Mouse (Mus musculus) ovary, postnatal 36 days (tissue): ENCODE measurements around the gene Adssl1.

ENCODE experiments used
- DNase-seq: peaks from one replicate; pipeline ENCODE4 v3.0.0; 2022; ENCODE audit warnings: low spot score, mixed read lengths

Gene Adssl1

GRCm38 (mm10) chr12:112592985-112593734, 26.7 kb upstream of the Adssl1 start:
- no peak for DNase-seq

- no peak for DNase-seq
These were observed 25.6 kb upstream of the Adssl1 start for GRCm38 (mm10) chr12:112593951-112594915.

- no peak for DNase-seq
These were observed 24.9 kb upstream of the Adssl1 start for GRCm38 (mm10) chr12:112594989-112595388.

GRCm38 (mm10) chr12:112595626-112596025, 24.2 kb upstream of the Adssl1 start:
- no peak for DNase-seq

- DNase-seq: no peak
These were observed 23.4 kb upstream of the Adssl1 start for GRCm38 (mm10) chr12:112596454-112596853.

- DNase-seq: no peak
These were observed 22.8 kb upstream of the Adssl1 start for GRCm38 (mm10) chr12:112596891-112597500.

GRCm38 (mm10) chr12:112597618-112598017, 22.2 kb upstream of the Adssl1 start:
- no peak for DNase-seq

GRCm38 (mm10) chr12:112599198-112599597, 20.6 kb upstream of the Adssl1 start:
- no peak for DNase-seq

GRCm38 (mm10) chr12:112599942-112600611, 19.8 kb upstream of the Adssl1 start:
- DNase-seq: no peak

GRCm38 (mm10) chr12:112604022-112604421, 15.8 kb upstream of the Adssl1 start:
- no peak for DNase-seq

GRCm38 (mm10) chr12:112604709-112605649, 14.9 kb upstream of the Adssl1 start:
- DNase-seq: peak; percentile 55

- peak; percentile 81 for DNase-seq
These were observed 14.1 kb upstream of the Adssl1 start for GRCm38 (mm10) chr12:112605766-112606165.

GRCm38 (mm10) chr12:112606998-112607397, 12.8 kb upstream of the Adssl1 start:
- DNase-seq: no peak

- DNase-seq: no peak
These were observed 10.8 kb upstream of the Adssl1 start for GRCm38 (mm10) chr12:112609031-112609430.

GRCm38 (mm10) chr12:112616668-112617067, 3.2 kb upstream of the Adssl1 start:
- no peak for DNase-seq

GRCm38 (mm10) chr12:112617184-112617583, 2.7 kb upstream of the Adssl1 start:
- no peak for DNase-seq

- peak; percentile 54 for DNase-seq
These were observed 1.9 kb upstream of the Adssl1 start for GRCm38 (mm10) chr12:112617898-112618380.

GRCm38 (mm10) chr12:112618981-112619685, 712 bp upstream of the Adssl1 start:
- no peak for DNase-seq

- DNase-seq: no peak
These were observed 663 bp downstream of the Adssl1 start for GRCm38 (mm10) chr12:112620354-112621061.
